Mouse (Mus musculus): ENCODE measurements around the gene Wdr19.

DNA sequence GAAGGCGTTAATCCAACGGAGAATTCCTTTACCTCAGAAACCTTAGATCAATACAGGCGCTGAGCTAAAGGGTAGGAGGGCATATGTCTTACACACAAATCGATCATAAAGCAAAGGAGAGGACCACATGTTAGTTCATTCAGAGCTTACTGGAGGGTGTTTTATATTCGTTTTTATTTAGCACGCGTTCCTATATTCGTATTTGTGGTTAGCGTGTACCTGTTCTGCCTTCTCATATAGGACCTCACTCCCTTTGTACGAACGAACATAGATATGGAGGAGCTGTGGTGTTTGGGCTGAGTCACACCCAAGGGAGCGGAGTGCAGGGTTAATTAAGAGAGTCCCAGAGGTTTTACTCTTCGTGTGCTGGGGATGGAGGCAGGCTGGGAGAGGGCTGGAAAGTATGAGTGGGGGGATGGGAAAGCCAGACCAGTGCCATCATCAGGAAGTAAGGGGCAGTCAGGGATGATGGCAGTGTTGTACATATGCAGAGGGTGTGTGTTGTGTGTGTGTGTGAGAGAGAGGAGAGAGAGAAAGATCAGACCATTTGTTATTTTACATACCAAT is 23.5 kb upstream of the Wdr19 start:
- TF ChIP-seq CTCF (IDR thresholded peaks at IDR 0.05; ENCODE audit: borderline replicate concordance, insufficient read depth, low read length) (no peak), POLR2A (IDR thresholded peaks at IDR 0.05; ENCODE audit: low read depth, low read length) (no peak)

Data from embryonic fibroblast, embryonic 13.5 days (primary cell).